Mouse (Mus musculus) left cerebral cortex, adult 9 months (tissue): ENCODE measurements around the gene Vmn1r112.
"Not testable (repeated sequence)": the region's sequence is repeated elsewhere in the genome, so short reads cannot be mapped to it uniquely, and the experiment has no call there.

ENCODE experiments used
- DNase-seq, 2 experiments: peaks; one replicate each; pipeline ENCODE4 v3.0.0; 2022; ENCODE audit warnings: low spot score in 2 of 2

The Vmn1r112 gene

DNA sequence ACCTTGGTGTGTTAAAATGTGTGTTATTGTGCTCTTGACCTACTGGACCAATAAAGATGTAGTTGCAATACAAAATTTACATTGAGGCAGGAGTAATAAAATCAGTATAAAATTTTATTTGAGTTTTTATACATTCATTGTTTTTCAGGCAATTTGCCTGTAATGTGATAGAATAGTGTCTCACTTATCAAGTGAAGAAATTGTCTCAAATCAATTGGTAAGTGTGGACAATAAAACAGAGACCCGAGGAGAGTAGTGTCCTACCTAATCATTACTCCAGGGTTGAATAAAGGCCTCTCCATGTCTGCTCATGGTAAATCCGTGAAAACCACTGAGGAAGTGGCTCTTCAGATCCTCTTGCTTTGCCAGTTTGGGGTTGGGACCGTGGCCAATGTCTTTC is at the start of gene Vmn1r112:
Gene Vmn1r112 (plus strand): TSS at position 301 of the 400 bp plus-strand sequence.
- DNase-seq = not testable (repeated sequence)

DNA sequence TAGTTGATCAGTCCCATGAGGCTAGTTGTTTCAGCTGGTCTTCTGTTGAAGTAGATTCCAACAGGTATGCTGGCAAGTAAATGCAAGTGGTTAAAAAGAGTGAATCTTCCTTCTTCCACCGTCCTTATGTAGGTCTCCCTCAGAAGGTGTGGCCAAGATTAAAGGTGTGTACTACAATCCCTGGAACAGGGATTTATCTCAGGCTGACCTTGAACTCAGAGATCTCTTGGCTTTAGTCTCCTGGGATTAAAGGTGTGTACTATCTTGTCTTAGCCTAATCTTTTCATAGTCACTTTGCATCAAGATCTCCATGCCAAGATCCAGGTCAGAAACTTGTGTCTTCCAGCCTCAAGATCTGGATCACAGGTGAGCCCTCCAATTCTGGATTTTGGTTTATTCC is 40.5 kb upstream of the Vmn1r112 start, which contains the start of gene Gm10668:
Gene Gm10668 (minus strand): TSS at position 101 of the 400 bp plus-strand sequence.
- DNase-seq = not testable (repeated sequence)

DNA sequence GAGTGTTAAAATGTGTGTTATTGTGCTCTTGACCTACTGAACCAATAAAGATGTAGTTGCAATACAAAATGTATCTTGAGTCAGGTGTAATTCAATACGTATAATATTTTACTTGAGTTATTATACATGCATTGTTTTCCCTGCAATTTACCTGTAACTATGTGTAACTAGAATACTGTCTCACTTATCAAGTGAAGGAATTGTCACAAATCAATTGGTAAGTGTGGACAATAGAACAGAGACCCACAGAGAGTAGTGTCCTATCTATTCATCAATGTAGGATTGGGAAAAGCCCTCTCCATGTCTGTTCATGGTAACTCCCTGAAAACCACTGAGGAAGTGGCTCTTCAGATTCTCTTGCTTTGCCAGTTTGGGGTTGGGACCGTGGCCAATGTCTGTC is 16.0 kb downstream of the Vmn1r112 start, which contains the start of gene Vmn1r113:
Gene Vmn1r113 (plus strand): TSS at position 301 of the 400 bp plus-strand sequence.
- DNase-seq = not testable (repeated sequence)

DNA sequence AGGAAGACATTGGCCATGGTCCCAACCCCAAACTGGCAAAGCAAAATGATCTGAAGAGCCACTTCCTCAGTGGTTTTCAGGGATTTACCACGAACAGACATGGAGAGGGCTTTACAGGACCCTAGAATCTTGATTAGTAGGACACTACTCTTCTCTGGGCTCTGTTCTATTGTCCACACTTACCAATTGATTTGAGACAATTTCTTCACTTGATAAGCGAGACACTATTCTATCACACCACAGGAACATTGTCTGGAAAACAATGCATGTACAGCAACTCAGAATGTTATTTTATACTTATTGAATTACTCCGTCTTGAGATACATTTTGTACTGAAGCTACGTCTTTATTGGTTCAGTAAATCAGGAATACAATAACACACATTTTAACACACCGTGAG is 41.1 kb downstream of the Vmn1r112 start, which contains the start of gene Vmn1r114:
Gene Vmn1r114 (minus strand): TSS at position 101 of the 400 bp plus-strand sequence.
- not testable (repeated sequence) for DNase-seq
